Mouse (Mus musculus) stomach, embryonic 16.5 days (tissue): ENCODE data around the gene Rxfp4. TPM values are rescaled to one million over a fixed set of nuclear protein-coding genes. Genes with fewer than 3 reads are reported as not detected.
"Not testable (repeated sequence)": the region's sequence is repeated elsewhere in the genome, so short reads cannot be mapped to it uniquely, and the experiment has no call there.

Experiments
- ATAC-seq: fragments of 200-750 bp; cut with Nextera tagmentation; 2 replicates; pipeline ENCODE4 v1.8.0; 2017; ENCODE audit warnings: moderate number of reproducible peaks, moderate TSS enrichment; ENCODE audit not compliant: insufficient read depth, low FRiP score
- H3K27ac ChIP-seq: fragments of 300-500 bp; sonication (generic); 2 replicates; pipeline ENCODE4 v1.5.1; 2014; ENCODE audit warnings: low read length
- H3K27me3 ChIP-seq: fragments of 300-500 bp; sonication (generic); 2 replicates; pipeline ENCODE4 v1.6.1; 2014; ENCODE audit warnings: low read length, control low read depth, mixed read lengths; ENCODE audit not compliant: control insufficient read depth, insufficient read depth
- H3K36me3 ChIP-seq: fragments of 300-500 bp; sonication (generic); 2 replicates; pipeline ENCODE4 v1.6.1; 2014; ENCODE audit warnings: low read length; ENCODE audit not compliant: control insufficient read depth, insufficient read depth
- H3K4me1 ChIP-seq: fragments of 300-500 bp; sonication (generic); 2 replicates; pipeline ENCODE4 v1.6.1; 2014; ENCODE audit warnings: low read length, control low read depth, mixed read lengths; ENCODE audit not compliant: control insufficient read depth, insufficient read depth
- H3K4me2 ChIP-seq: fragments of 300-500 bp; sonication (generic); 2 replicates; pipeline ENCODE4 v1.6.1; 2014; ENCODE audit warnings: low read depth, low read length, mixed read lengths
- H3K4me3 ChIP-seq: fragments of 300-500 bp; sonication (generic); replicated peaks from 2 replicates; pipeline ENCODE4 v1.5.1; 2014; ENCODE audit warnings: mild to moderate bottlenecking, low read length
- H3K9ac ChIP-seq: fragments of 300-500 bp; sonication (generic); 2 replicates; pipeline ENCODE4 v1.6.1; 2014; ENCODE audit warnings: low read length
- H3K9me3 ChIP-seq: fragments of 300-500 bp; sonication (generic); replicated peaks from 2 replicates; pipeline ENCODE4 v1.6.1; 2016; ENCODE audit warnings: low read length, control low read depth; ENCODE audit not compliant: control insufficient read depth
- WGBS: fragments of 180-500 bp; shearing (Covaris S2); extraction: QIAGEN DNeasy Blood & Tissue Kit; methylation state at CpG from one replicate; pipeline ENCODE4 v1.1.7; 2014; 5-methylcytosine and 5-hydroxymethylcytosine counted together
- polyA plus RNA-seq: library from polyadenylated mRNA; unstranded; fragments of >200 nt; fragmentation: Nextera tagmentation; extraction: Ambion mirVana; gene quantifications from 2 replicates; pipeline ENCODE4 v1.2.1, GENCODE M21; 2015

Gene Rxfp4
- polyA plus RNA-seq, 1 experiment from 2014 or later = not detected

DNA sequence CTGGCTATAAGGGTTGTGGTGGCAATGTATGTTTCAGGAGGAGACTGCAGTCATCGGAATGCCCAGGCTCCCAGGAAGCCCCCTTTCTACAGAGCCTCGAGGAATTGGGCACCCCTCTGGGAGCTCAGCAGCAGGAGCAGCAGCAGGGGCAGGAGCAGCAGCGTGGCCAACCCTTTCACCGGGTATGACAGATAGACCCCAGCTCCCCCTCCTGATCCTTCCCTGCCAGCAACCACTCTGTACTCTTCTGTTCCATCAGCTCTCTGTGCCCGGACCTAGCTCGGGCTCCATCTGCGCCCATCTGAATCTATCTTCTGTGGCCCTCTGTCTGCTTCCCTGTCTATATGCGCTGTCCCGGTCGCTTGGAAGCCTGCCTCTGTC is 45.2 kb downstream of the Rxfp4 start:
- H3K36me3 ChIP-seq = no peaks in the 10 kb centered on the region
- 28% methylated on average over 10 of the region's 10 CpGs for WGBS
- peak; percentile 27; the same call in 1 of the 2 replicates for ATAC-seq
- H3K27ac ChIP-seq = no peak overlapping the region
- no peaks in the 10 kb centered on the region for H3K27me3 ChIP-seq
- H3K4me3 ChIP-seq = peak overlapping the region; percentile 33
- H3K4me1 ChIP-seq = peaks cover 4% of the 10 kb centered on the region; the same call in 1 of the 2 replicates
- H3K9ac ChIP-seq = peak overlapping the region; percentile 64
- no peaks in the 10 kb centered on the region for H3K9me3 ChIP-seq
- H3K4me2 ChIP-seq = peak overlapping the region; percentile 54

DNA sequence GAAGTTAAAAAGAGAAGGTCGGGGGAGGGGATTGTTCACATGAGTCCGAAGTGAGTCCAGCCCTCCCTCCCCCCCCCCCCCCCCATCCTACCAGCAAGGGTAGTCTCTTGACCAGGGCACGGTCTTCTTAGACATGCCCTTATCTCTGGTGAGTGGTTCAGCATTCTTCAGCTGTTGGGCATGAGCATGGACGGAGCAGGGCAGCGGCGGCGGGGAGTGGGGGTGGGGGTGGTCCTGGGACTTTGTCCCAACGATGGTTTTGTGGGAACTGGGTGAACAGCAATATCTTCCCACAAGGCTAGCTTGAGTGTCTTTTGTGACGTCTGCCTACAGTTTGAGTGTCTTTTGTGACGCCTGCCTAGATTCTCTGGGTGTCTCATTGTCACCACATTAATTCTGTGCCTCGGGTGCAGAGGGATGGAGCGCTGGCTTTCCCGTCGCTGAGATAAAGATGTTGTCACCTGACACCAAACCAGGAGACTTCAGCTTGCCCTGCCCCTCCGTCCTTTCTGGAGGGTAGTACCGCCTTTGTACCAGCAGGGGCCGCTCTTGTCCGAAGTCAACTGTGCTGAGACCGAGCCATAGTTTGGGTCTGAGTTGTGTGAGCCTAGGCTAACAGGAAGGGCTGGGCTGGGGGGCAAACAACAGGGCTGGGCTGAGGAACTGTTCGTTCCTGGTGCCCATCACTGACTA is 45.7 kb downstream of the Rxfp4 start:
- Histone ChIP-seq H3K27me3 (no peaks in the 10 kb centered on the region), H3K4me3 (peak overlapping the region; percentile 33), H3K27ac (no peak overlapping the region), H3K9ac (peak overlapping the region; percentile 64), H3K4me1 (peaks cover 4% of the 10 kb centered on the region; the same call in 1 of the 2 replicates), H3K36me3 (no peaks in the 10 kb centered on the region), H3K9me3 (no peaks in the 10 kb centered on the region), H3K4me2 (peak overlapping the region; percentile 54)
- peak; percentile 83 for ATAC-seq
- under 1% methylated on average over 20 of the region's 20 CpGs for WGBS

DNA sequence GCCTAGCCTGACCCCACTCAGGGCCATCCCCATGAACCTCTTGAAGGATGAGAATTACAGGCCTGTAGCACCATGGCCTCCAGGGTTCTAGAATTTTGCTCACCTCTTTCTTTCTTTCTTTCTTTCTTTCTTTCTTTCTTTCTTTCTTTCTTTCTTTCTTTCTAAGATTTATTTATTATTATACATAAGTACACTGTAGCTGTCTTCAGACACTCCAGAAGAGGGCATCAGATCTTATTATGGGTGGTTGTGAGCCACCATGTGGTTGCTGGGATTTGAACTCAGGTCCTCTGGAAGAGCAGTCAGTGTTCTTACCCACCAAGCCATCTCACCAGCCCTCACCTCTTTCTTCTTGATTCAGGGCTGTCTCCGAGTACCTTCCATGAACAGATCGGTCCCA is 47.3 kb downstream of the Rxfp4 start, which contains the start of gene Arhgef2:
Arhgef2 (plus strand) TSS at position 301 of the 400 bp plus-strand sequence.
- not testable (repeated sequence) for H3K4me2 ChIP-seq, H3K27ac ChIP-seq, H3K36me3 ChIP-seq, H3K4me3 ChIP-seq, H3K4me1 ChIP-seq, ATAC-seq, H3K9me3 ChIP-seq, H3K27me3 ChIP-seq
- H3K9ac ChIP-seq = peak within 1 kb of the TSS; percentile 50; the same call in 1 of the 2 replicates
- 88% methylated on average over 2 of the region's 2 CpGs for WGBS

DNA sequence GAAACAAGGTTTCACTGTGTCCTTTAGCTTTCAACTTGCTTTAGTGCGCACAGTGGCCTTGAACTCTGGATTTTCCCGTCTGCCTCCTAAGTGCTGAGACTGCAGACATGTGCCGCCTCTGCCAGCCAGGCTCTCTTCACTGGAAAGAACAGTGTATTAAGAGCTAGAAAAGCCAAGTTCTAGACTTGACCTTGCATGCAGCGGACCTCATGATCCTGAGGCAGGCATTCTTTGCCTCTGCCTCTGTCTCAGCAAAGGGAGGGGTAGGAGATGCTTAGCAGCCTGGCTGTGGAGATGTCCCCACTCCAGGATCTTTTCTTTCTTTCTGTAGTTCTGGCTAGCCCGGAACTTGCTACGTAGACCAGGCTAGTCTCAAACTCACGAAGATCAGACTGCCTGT is 48.1 kb downstream of the Rxfp4 start:
- no peak overlapping the region for H3K27ac ChIP-seq
- no peak overlapping the region for H3K9ac ChIP-seq
- H3K4me2 ChIP-seq = no peak overlapping the region
- no peak overlapping the region for H3K4me3 ChIP-seq
- H3K36me3 ChIP-seq = no peaks in the 10 kb centered on the region
- no peaks in the 10 kb centered on the region for H3K27me3 ChIP-seq
- no peak for ATAC-seq
- H3K4me1 ChIP-seq = peaks cover 4% of the 10 kb centered on the region; the same call in 1 of the 2 replicates
- H3K9me3 ChIP-seq = no peaks in the 10 kb centered on the region
- 90% methylated on average over 7 of the region's 7 CpGs for WGBS

DNA sequence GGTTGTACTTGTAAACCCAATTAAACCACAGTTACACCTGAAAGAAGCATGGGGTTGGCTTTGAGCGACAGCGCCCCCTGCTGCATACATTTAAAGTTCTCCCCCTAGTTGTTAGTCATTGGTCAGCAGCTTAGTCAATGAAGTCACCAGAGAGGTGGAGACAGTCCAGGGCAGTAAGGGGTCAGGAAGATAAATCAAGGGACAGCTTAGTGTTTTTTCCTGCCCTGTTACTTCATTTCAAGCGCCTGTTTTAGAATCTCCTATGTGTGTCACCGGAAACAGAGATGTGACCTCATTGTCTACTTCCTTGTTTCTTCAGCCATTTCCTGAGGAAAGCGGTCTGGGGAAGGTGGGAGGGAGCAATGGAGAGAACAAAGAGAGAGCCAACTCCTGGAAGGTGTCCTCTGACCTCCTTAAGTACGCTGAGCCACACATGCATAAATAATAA is 49.2 kb downstream of the Rxfp4 start:
- Histone ChIP-seq H3K9me3 (no peaks in the 10 kb centered on the region), H3K4me3 (no peak overlapping the region), H3K27ac (no peak overlapping the region), H3K9ac (no peak overlapping the region), H3K36me3 (no peaks in the 10 kb centered on the region), H3K4me1 (peaks cover 4% of the 10 kb centered on the region; the same call in 1 of the 2 replicates), H3K4me2 (no peak overlapping the region), H3K27me3 (no peaks in the 10 kb centered on the region)
- 20% methylated on average over 6 of the region's 6 CpGs for WGBS
- peak; percentile 52; the same call in 1 of the 2 replicates for ATAC-seq

DNA sequence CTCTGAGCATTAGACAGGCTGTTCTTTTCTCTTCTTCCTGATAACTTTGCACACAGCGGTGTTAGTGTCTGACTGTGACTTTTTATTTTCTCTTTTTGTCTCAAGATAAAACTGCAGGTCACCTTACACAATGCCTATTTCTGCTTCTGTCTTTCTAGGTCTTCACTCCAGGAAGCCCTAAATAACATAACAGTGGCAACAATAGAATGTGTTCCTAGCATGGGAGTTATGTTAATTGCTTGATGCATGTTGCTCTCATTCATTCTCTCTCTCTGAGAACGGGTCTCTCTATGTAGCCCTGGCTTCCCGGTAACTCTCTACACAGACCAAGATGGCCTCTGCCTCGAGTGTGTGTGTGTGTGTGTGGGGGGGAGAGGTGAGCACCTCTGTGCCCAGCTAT is 50.5 kb downstream of the Rxfp4 start:
- Histone ChIP-seq H3K9me3 (no peaks in the 10 kb centered on the region), H3K4me2 (no peak overlapping the region), H3K4me3 (no peak overlapping the region), H3K9ac (no peak overlapping the region), H3K36me3 (no peaks in the 10 kb centered on the region), H3K27ac (no peak overlapping the region), H3K27me3 (no peaks in the 10 kb centered on the region), H3K4me1 (peaks cover 4% of the 10 kb centered on the region; the same call in 1 of the 2 replicates)
- WGBS = 77% methylated on average over 4 of the region's 4 CpGs
- no peak for ATAC-seq

Other genes starting within 250 kb of the Rxfp4 start
- gene Pmf1, start 242.8 kb downstream of the Rxfp4 start, polyA plus RNA-seq = 98.9 and 104 TPM in 2 replicates
- gene Slc25a44, start 228.0 kb downstream of the Rxfp4 start, polyA plus RNA-seq = 18.0 and 20.0 TPM in 2 replicates
- gene Sema4a, start 192.0 kb downstream of the Rxfp4 start, polyA plus RNA-seq = 33.1 and 38.4 TPM in 2 replicates
- 266 and 298 TPM in 2 replicates for gene Lmna, start 143.2 kb downstream of the Rxfp4 start, polyA plus RNA-seq
- gene Mex3a, start 120.7 kb downstream of the Rxfp4 start, polyA plus RNA-seq = 9.9 and 11.4 TPM in 2 replicates
- gene Rab25, start 104.8 kb downstream of the Rxfp4 start, polyA plus RNA-seq = 144 and 197 TPM in 2 replicates
- 188 and 190 TPM in 2 replicates for gene Lamtor2, start 100.1 kb downstream of the Rxfp4 start, polyA plus RNA-seq
- 33.3 and 34.0 TPM in 2 replicates for gene Ubqln4, start 99.4 kb downstream of the Rxfp4 start, polyA plus RNA-seq
- gene Ssr2, start 77.3 kb downstream of the Rxfp4 start, polyA plus RNA-seq = 307 and 360 TPM in 2 replicates
- gene Arhgef2, start 47.2 kb downstream of the Rxfp4 start, polyA plus RNA-seq = 75.4 and 81.3 TPM in 2 replicates
- gene Khdc4, start 32.7 kb upstream of the Rxfp4 start, polyA plus RNA-seq = 71.4 and 72.3 TPM in 2 replicates
- 64.4 and 75.9 TPM in 2 replicates for gene Rit1, start 63.7 kb upstream of the Rxfp4 start, polyA plus RNA-seq
- gene Syt11, start 122.0 kb upstream of the Rxfp4 start, polyA plus RNA-seq = 20.3 and 21.7 TPM in 2 replicates
- gene Gon4l, start 182.1 kb upstream of the Rxfp4 start, polyA plus RNA-seq = 9.0 and 9.1 TPM in 2 replicates